Mouse (Mus musculus) forebrain, embryonic 15.5 days (tissue): ENCODE data around the gene Slc25a22. TPM values are rescaled to one million over a fixed set of nuclear protein-coding genes. Genes with fewer than 3 reads are reported as not detected.

Experiments
- ATAC-seq: fragments of 200-750 bp; cut with Nextera tagmentation; replicated peaks from 2 replicates; pipeline ENCODE4 v1.8.0; 2017; ENCODE audit warnings: mild to moderate bottlenecking, moderate TSS enrichment, moderate library complexity
- H3K27ac ChIP-seq: fragments of 300-500 bp; sonication (generic); replicated peaks from 2 replicates; pipeline ENCODE4 v1.5.1; 2015; ENCODE audit warnings: mild to moderate bottlenecking, inconsistent platforms
- H3K27me3 ChIP-seq: fragments of 300-500 bp; sonication (generic); 2 replicates; pipeline ENCODE4 v1.6.1; 2015; ENCODE audit warnings: inconsistent platforms
- H3K36me3 ChIP-seq: fragments of 300-500 bp; sonication (generic); 2 replicates; pipeline ENCODE4 v1.6.1; 2015; ENCODE audit warnings: mild to moderate bottlenecking, inconsistent platforms
- H3K4me1 ChIP-seq: fragments of 300-500 bp; sonication (generic); 2 replicates; pipeline ENCODE4 v1.6.1; 2015; ENCODE audit warnings: inconsistent platforms
- H3K4me2 ChIP-seq: fragments of 300-500 bp; sonication (generic); replicated peaks from 2 replicates; pipeline ENCODE4 v1.6.1; 2015; ENCODE audit warnings: mild to moderate bottlenecking, inconsistent platforms
- H3K4me3 ChIP-seq: fragments of 300-500 bp; sonication (generic); 2 replicates; pipeline ENCODE4 v1.5.1; 2015; ENCODE audit warnings: mild to moderate bottlenecking, inconsistent platforms
- H3K9ac ChIP-seq: fragments of 300-500 bp; sonication (generic); replicated peaks from 2 replicates; pipeline ENCODE4 v1.6.1; 2015; ENCODE audit warnings: mild to moderate bottlenecking, inconsistent platforms
- H3K9me3 ChIP-seq: fragments of 300-500 bp; sonication (generic); 2 replicates; pipeline ENCODE4 v1.6.1; 2016; ENCODE audit warnings: inconsistent platforms
- WGBS: fragments of 180-500 bp; shearing (Covaris S2); methylation state at CpG from one replicate; pipeline ENCODE4 v1.1.7; 2015; ENCODE audit warnings: mixed read lengths; 5-methylcytosine and 5-hydroxymethylcytosine counted together
- polyA plus RNA-seq: library from polyadenylated mRNA; unstranded; fragments of >200 nt; fragmentation: Nextera tagmentation; extraction: Ambion mirVana; gene quantifications from 2 replicates; pipeline ENCODE4 v1.2.1, GENCODE M21; 2015

Gene Slc25a22
- polyA plus RNA-seq, 1 experiment from 2014 or later: 86.3 TPM

GRCm38 (mm10) chr7:141438201-141438968 is 693 bp upstream of the Slc25a22 start:
- H3K36me3 ChIP-seq: no peaks in the 10 kb centered on the region
- 90% methylated on average over 12 of the region's 12 CpGs for WGBS
- no peak overlapping the region for H3K9ac ChIP-seq
- ATAC-seq: no peak
- no peaks in the 10 kb centered on the region for H3K27me3 ChIP-seq
- H3K9me3 ChIP-seq: no peaks in the 10 kb centered on the region
- peaks cover 57% of the 10 kb centered on the region for H3K4me1 ChIP-seq
- H3K4me2 ChIP-seq: no peak overlapping the region
- H3K4me3 ChIP-seq: no peak overlapping the region
- peak overlapping the region; percentile 89 for H3K27ac ChIP-seq

DNA sequence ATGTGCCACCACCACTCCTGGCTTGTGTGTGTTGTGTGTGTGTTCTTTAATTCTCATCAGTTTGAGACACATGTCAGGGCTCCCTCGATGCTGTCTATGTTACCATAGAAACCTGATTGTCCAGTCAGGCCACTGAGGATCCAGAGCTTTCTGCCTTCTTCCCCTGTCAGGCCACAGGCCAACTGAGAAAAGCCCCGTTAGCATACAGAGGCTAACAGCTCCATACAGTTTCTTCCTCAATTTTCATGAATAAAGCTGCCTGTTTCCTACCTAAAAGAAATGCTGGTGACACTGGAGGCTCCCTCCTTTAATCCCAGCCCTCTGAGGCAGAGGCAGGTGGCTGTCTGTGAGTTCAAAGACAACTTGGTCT is 1.2 kb downstream of the Slc25a22 start:
- ATAC-seq: no peak
- Histone ChIP-seq H3K27ac (peak overlapping the region; percentile 89), H3K4me1 (peaks cover 53% of the 10 kb centered on the region), H3K9me3 (no peaks in the 10 kb centered on the region), H3K27me3 (no peaks in the 10 kb centered on the region), H3K9ac (peak overlapping the region; percentile 88), H3K36me3 (peaks cover 7% of the 10 kb centered on the region), H3K4me3 (peak overlapping the region; percentile 76), H3K4me2 (peak overlapping the region; percentile 95)
- WGBS: 44% methylated on average over 2 of the region's 2 CpGs

DNA sequence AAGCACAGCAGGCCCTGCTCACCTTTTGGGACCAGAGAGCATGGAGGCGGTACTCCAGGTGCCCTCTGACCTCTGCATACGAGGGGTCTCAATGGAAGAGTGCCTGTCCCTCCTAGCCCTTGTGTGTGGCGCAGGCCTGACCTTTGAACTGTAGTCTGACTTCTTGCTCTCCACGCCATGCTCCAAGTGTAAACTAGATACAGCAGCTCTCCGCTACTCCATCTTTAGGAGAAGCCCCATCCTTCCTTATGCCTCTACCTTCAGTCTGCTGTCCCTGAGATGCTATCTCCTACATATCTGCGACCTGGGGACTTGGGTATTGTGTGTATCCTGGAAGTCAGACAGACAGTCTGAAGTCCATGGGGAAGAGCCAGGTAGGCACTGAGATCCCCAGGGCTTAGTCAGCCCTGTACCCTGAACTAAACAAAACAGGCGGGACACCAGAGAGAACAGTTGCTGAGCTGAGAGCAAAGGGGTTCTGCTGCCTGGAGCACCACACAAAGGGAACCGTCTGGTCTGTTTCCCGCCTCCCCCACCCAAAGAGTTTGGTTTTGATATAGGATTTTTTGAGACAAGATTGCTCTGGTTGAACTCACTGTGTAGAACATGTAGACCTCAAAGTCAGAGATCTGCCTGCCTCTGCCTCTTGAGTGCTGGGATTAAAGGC is 1.7 kb downstream of the Slc25a22 start:
- no peak for ATAC-seq
- Histone ChIP-seq H3K4me1 (peaks cover 53% of the 10 kb centered on the region), H3K9ac (no peak overlapping the region; the same call in 1 of the 2 replicates), H3K9me3 (no peaks in the 10 kb centered on the region), H3K27ac (peak overlapping the region; percentile 88; the same call in 1 of the 2 replicates), H3K36me3 (peaks cover 12% of the 10 kb centered on the region), H3K4me3 (peak overlapping the region; percentile 76; the same call in 1 of the 2 replicates), H3K27me3 (no peaks in the 10 kb centered on the region), H3K4me2 (peak overlapping the region; percentile 96)
- WGBS: 78% methylated on average over 9 of the region's 9 CpGs

- Histone ChIP-seq H3K27me3 (no peaks in the 10 kb centered on the region), H3K9me3 (no peaks in the 10 kb centered on the region), H3K4me1 (peaks cover 50% of the 10 kb centered on the region), H3K27ac (peak overlapping the region; percentile 88), H3K4me3 (peak overlapping the region; percentile 56), H3K4me2 (peak overlapping the region; percentile 96), H3K36me3 (peaks cover 19% of the 10 kb centered on the region), H3K9ac (peak overlapping the region; percentile 72)
- ATAC-seq: peak; percentile 37
- WGBS: 3% methylated on average over 17 of the region's 17 CpGs
Measured at GRCm38 (mm10) chr7:141435129-141435855, 2.4 kb downstream of the Slc25a22 start.

DNA sequence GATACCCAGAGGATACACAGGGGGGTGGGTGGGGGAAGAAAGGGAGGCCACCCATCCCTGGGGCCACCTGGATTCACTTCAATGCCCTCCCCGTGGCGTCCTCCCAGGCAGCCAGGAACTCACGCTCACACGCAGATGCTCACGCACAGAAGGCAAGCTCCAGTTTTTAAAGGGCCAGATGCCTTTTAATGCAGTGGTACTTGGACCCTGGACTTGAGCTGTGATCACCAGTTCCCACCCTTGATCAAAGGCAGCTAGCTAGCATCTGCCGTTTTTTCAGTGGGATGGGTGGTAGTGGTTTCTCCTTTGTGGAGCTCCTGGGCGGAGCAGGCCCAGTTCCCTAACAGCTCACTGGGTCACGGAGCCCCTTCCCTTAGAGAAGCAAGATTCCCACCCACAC is 3.2 kb downstream of the Slc25a22 start:
- peak; percentile 20; the same call in 1 of the 2 replicates for ATAC-seq
- H3K4me3 ChIP-seq: peak overlapping the region; percentile 56
- 7% methylated on average over 8 of the region's 8 CpGs for WGBS
- peaks cover 22% of the 10 kb centered on the region for H3K36me3 ChIP-seq
- peaks cover 57% of the 10 kb centered on the region for H3K4me1 ChIP-seq
- H3K27me3 ChIP-seq: no peaks in the 10 kb centered on the region
- H3K9me3 ChIP-seq: no peaks in the 10 kb centered on the region
- H3K4me2 ChIP-seq: peak overlapping the region; percentile 96
- peak overlapping the region; percentile 88 for H3K27ac ChIP-seq
- H3K9ac ChIP-seq: peak overlapping the region; percentile 72

- Histone ChIP-seq H3K9me3 (no peaks in the 10 kb centered on the region), H3K4me2 (peak overlapping the region; percentile 96), H3K4me3 (peak overlapping the region; percentile 56), H3K27ac (peak overlapping the region; percentile 88), H3K27me3 (no peaks in the 10 kb centered on the region), H3K9ac (peak overlapping the region; percentile 72), H3K4me1 (peaks cover 65% of the 10 kb centered on the region), H3K36me3 (peaks cover 22% of the 10 kb centered on the region)
- 69% methylated on average over 15 of the region's 15 CpGs for WGBS
- no peak for ATAC-seq
Measured at GRCm38 (mm10) chr7:141433517-141434400, 3.9 kb downstream of the Slc25a22 start.

DNA sequence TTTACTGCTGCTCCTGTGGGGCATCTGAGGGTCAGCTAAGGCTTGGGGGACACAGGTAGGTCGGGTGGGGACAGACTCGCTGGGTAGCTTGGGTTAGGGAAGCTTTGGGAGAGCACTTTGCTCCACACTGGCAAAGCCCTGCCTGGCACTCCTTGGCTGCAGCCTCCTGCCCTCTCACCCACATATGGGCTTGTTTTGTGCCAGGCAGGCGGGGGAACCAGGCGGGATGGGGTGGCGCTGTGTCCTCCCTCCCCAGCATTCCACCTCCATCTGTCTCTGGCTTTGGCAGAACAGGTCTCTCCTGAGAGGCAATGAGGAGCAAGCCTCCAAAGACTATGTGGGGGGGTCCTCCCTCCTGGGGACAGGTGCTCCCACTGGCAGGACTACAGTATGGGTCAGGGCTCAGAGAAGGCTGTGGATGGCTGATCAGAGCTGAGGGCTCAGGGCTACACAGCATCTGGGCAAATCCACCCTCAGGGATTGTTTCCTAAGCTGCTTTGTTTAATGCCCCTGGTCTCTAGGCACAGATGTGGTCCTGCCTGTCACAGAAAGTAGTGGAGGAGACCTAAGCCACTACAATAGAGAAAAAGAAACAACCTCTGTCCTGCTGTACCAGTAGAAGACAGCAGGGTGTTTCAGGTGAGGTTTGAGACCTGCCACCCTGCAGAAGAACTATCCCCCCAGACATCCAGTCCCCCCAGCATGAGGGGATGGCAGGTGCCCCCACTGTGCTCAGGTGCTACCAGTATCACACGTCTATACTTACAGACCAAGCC is 4.8 kb downstream of the Slc25a22 start:
- H3K9ac ChIP-seq: peak overlapping the region; percentile 72; the same call in 1 of the 2 replicates
- 0 out of 2 replicates have a peak overlapping the region, but pooled peaks have one; percentile 2 for H3K4me2 ChIP-seq
- H3K27ac ChIP-seq: no peak overlapping the region
- peaks cover 71% of the 10 kb centered on the region for H3K4me1 ChIP-seq
- H3K9me3 ChIP-seq: no peaks in the 10 kb centered on the region
- H3K27me3 ChIP-seq: no peaks in the 10 kb centered on the region
- H3K4me3 ChIP-seq: peak overlapping the region; percentile 56; the same call in 1 of the 2 replicates
- peaks cover 22% of the 10 kb centered on the region for H3K36me3 ChIP-seq
- ATAC-seq: no peak
- 80% methylated on average over 6 of the region's 6 CpGs for whole genome bisulfite sequencing

DNA sequence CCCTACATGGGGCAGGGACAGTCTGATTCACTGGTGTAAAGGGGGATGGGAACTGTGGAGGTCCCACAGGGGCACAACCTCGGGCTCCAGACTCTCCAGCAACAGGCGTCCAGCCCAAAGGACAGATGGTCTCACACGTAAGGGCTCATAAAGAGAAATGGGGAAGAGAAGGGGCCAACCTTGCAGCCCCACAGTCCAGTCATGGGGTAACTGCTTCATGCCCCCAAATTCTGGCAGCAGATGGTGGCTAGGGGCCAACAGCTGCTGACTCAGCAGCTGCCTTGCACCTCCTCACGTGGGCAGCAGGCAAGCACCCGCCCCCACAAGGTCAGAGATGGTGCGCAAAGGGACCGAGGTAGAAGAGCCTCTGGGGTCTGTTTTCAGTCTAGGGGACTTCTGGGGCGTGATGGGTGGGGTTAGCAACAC is 5.5 kb downstream of the Slc25a22 start:
- WGBS: 90% methylated on average over 8 of the region's 8 CpGs
- Histone ChIP-seq H3K4me2 (no peak overlapping the region), H3K4me3 (no peak overlapping the region), H3K27me3 (no peaks in the 10 kb centered on the region), H3K9ac (no peak overlapping the region), H3K9me3 (no peaks in the 10 kb centered on the region), H3K4me1 (peaks cover 67% of the 10 kb centered on the region), H3K27ac (no peak overlapping the region), H3K36me3 (peaks cover 22% of the 10 kb centered on the region)
- ATAC-seq: no peak

GRCm38 (mm10) chr7:141431434-141432185 is 6.1 kb downstream of the Slc25a22 start:
- Histone ChIP-seq H3K9me3 (no peaks in the 10 kb centered on the region), H3K27me3 (no peaks in the 10 kb centered on the region), H3K27ac (no peak overlapping the region), H3K4me2 (no peak overlapping the region), H3K36me3 (peaks cover 22% of the 10 kb centered on the region), H3K4me1 (peaks cover 61% of the 10 kb centered on the region), H3K9ac (no peak overlapping the region), H3K4me3 (no peak overlapping the region)
- ATAC-seq: no peak
- WGBS: 96% methylated on average over 19 of the region's 19 CpGs

GRCm38 (mm10) chr7:141430585-141431240 is 7.0 kb downstream of the Slc25a22 start:
- no peak overlapping the region for H3K4me3 ChIP-seq
- no peak overlapping the region for H3K9ac ChIP-seq
- ATAC-seq: no peak
- H3K27me3 ChIP-seq: no peaks in the 10 kb centered on the region
- H3K9me3 ChIP-seq: no peaks in the 10 kb centered on the region
- H3K4me2 ChIP-seq: no peak overlapping the region
- H3K27ac ChIP-seq: no peak overlapping the region
- H3K4me1 ChIP-seq: peaks cover 52% of the 10 kb centered on the region
- 96% methylated on average over 9 of the region's 9 CpGs for WGBS
- peaks cover 22% of the 10 kb centered on the region for H3K36me3 ChIP-seq
